Comparison of ENCODE assay signal across 9 mouse cellular contexts in the genomic region with DNA sequence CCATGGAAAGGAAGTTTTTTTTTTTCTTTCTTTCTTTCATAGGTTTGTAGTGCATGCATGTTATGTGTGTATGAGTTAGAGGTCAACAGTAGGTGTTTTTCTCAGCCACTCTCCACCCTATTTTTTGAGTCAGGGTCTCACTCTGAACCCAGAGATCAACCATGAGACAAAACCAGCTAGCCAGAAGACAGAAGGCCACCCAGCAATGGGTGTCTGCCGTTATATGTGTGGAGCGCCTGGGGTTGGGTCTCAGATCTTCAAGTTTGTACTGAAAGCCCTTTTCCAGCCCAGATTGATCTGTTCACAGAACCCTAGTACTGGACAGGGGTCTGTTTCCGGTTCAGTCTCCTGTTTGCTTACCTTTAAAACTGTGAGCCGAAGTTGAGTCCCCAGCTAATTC.
DNase-seq lines count a peak whose midpoint lies in the region; ATAC-seq and TF ChIP-seq lines count a peak whose summit lies in the region.
"Had no signal": no experiment of that assay in that cellular context is flagged by ENCODE, and none has a peak within 500 bp of the region (broad histone marks: within the 10 kb centered on the region; RNA-seq: fewer than 3 reads in every experiment).

No protein-coding gene starts in this region.

- H3K9me3 ChIP-seq in kidney, embryonic 15.5 days (replicated peaks): no peaks in the 10 kb centered on the region
- H3K9me3 ChIP-seq in intestine, embryonic 15.5 days: no peaks in the 10 kb centered on the region
- H3K9me3 ChIP-seq: liver, embryonic 15.5 days had no signal

- no peaks in the 10 kb centered on the region for H3K36me3 ChIP-seq in kidney, embryonic 15.5 days
- no peaks in the 10 kb centered on the region for H3K36me3 ChIP-seq in intestine, embryonic 15.5 days
- H3K36me3 ChIP-seq: liver, embryonic 15.5 days had no signal

- ATAC-seq in kidney, embryonic 15.5 days (replicated peaks; ENCODE audit: low FRiP score): no peak
- ATAC-seq in intestine, embryonic 15.5 days: no peak; the same call in 1 of the 2 replicates

- intact Hi-C loops in gastrocnemius, adult 2 months (cut with DNase I): loop anchor here (2.0 kb wide), 1 partner anchor 85 kb away; no protein-coding TSS in a partner anchor

- peak overlapping the region; percentile 87 for H3K27ac ChIP-seq in gastrocnemius, adult 2 months
- peak overlapping the region; percentile 71 for H3K27ac ChIP-seq in kidney, embryonic 15.5 days
- H3K27ac ChIP-seq in cortical plate, adult 2 months (ENCODE audit: insufficient read depth, low read length): peak overlapping the region; percentile 45
- 0 out of 2 replicates have a peak overlapping the region, but pooled peaks have one; percentile 22 for H3K27ac ChIP-seq in intestine, embryonic 15.5 days
- H3K27ac ChIP-seq: liver, embryonic 15.5 days had no signal

- H3K27me3 ChIP-seq in kidney, embryonic 15.5 days: no peaks in the 10 kb centered on the region
- H3K27me3 ChIP-seq in intestine, embryonic 15.5 days (replicated peaks): no peaks in the 10 kb centered on the region
- H3K27me3 ChIP-seq: liver, embryonic 15.5 days had no signal

- no peak for DNase-seq in gastrocnemius, adult 2 months
- DNase-seq in gastrocnemius, postnatal 10 days: no peak
- no peak for DNase-seq in kidney, adult 18-20 months
- no peak for DNase-seq in yolk sac, embryonic 10.5 days (ENCODE audit: low spot score)
- DNase-seq in natural killer cell, adult 2 months (ENCODE audit: low spot score in 2 of 2): no peak

- TF ChIP-seq CTCF in gastrocnemius, adult 2 months (IDR thresholded peaks at IDR 0.05): no peak
- TF ChIP-seq CTCF in cortical plate, adult 2 months (IDR thresholded peaks at IDR 0.05; ENCODE audit: extremely low read depth, insufficient read depth, low read length): no peak

- peak overlapping the region; percentile 45 for H3K4me3 ChIP-seq in gastrocnemius, adult 2 months
- no peak overlapping the region for H3K4me3 ChIP-seq in kidney, embryonic 15.5 days (replicated peaks)
- H3K4me3 ChIP-seq in cortical plate, adult 2 months (ENCODE audit: insufficient read depth, low read length): no peak overlapping the region
- H3K4me3 ChIP-seq in intestine, embryonic 15.5 days (replicated peaks): no peak overlapping the region
- H3K4me3 ChIP-seq: liver, embryonic 15.5 days had no signal

- H3K4me1 ChIP-seq in kidney, embryonic 15.5 days: peaks cover 29% of the 10 kb centered on the region
- peaks cover 33% of the 10 kb centered on the region for H3K4me1 ChIP-seq in cortical plate, adult 2 months (ENCODE audit: control insufficient read depth, insufficient read depth, low read length)
- peaks cover 13% of the 10 kb centered on the region for H3K4me1 ChIP-seq in intestine, embryonic 15.5 days (replicated peaks)
- H3K4me1 ChIP-seq: liver, embryonic 15.5 days had no signal

- no peak overlapping the region for H3K9ac ChIP-seq in kidney, embryonic 15.5 days
- H3K9ac ChIP-seq in intestine, embryonic 15.5 days: no peak overlapping the region
- H3K9ac ChIP-seq: liver, embryonic 15.5 days had no signal

- WGBS in kidney, embryonic 15.5 days: 71% methylated on average over 4 of the region's 4 CpGs
- WGBS in intestine, embryonic 15.5 days: 65% methylated on average over 4 of the region's 4 CpGs

- TF ChIP-seq POLR2A in cortical plate, adult 2 months (IDR thresholded peaks at IDR 0.05; ENCODE audit: extremely low read depth, insufficient read depth, low read length): no peak

- no peak overlapping the region for H3K4me2 ChIP-seq in kidney, embryonic 15.5 days
- 0 out of 2 replicates have a peak overlapping the region, but pooled peaks have one; percentile 9 for H3K4me2 ChIP-seq in intestine, embryonic 15.5 days (replicated peaks)
- H3K4me2 ChIP-seq: liver, embryonic 15.5 days had no signal

Comparison
In these comparisons a context has a peak if more than half of its experiments do, and no peak if none do; other contexts are left out.
1. H3K27ac ChIP-seq: peak in every context shown above with its lines; median percentile 87 in gastrocnemius, adult 2 months; 71 in kidney, embryonic 15.5 days; 45 in cortical plate, adult 2 months; 22 in intestine, embryonic 15.5 days.